Mouse (Mus musculus) right cerebral cortex, postnatal 4 days (tissue): ENCODE data around the gene Phf13.
"Not testable (repeated sequence)": the region's sequence is repeated elsewhere in the genome, so short reads cannot be mapped to it uniquely, and the experiment has no call there.

ENCODE experiments used
- DNase-seq: peaks from one replicate; pipeline ENCODE4 v3.0.0-alpha.2; 2022

Gene Phf13

DNA sequence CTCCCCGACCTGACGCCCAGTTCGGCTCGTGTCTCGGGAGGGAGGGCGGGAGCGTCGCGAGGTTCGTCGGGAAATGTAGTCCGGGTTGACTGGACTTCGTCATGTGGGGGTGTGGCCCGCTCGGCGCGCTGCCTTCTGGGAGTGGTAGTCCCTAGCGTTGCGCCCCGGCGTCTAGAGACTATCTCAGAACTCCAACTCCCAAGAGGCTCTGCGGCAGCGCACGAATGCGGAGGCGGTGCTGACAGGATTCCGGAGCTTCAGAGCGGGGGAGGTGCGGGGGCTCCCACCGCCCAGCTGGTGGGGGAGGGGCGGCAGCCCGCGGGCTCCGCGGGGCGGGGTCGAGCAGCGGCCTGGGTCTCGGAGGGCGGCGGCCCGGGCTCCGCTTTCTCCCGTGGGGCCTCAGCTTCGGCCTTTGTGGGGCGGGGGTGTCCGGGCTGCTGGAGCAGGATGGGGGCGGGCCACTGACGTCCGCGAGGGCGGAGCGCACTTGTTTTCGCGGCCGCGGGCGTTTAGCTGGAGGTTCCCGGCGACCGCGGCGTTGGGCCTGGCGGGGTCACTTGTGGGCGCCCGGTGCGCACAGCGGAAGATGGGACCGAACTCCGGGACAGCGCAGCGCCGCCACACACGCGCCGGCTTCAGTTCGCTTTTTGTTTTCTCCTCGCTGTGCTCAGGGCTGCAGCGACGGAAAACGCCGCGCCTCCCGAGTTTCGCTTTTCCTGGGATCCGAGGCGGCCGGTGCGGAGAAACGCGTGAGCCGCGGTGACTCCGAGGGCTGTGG is at the start of gene Phf13:
Gene Phf13, minus strand, starts transcription at position 86 of the 778 bp plus-strand sequence.
- peak; percentile 97 for DNase-seq

DNA sequence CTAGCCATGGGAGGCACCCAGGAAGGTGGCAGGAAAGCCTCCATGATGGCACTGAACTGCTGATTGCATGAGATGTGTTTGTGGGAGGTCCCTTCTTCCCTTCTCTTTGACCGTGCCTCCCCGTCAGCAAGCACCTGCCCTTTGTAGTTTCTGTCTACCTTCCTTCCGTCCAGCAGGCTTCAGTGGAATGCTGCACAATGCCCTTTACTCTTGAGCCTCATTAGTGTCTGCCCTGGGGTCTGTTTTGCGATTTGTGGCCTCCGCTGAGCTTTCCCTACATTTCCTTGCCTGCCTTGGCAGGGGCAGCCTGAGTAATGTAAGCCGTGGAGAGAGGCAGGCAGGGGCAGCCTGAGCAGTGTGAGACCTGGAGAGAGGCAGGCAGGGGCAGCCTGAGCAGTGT is 48.6 kb upstream of the Phf13 start:
- DNase-seq = no peak

DNA sequence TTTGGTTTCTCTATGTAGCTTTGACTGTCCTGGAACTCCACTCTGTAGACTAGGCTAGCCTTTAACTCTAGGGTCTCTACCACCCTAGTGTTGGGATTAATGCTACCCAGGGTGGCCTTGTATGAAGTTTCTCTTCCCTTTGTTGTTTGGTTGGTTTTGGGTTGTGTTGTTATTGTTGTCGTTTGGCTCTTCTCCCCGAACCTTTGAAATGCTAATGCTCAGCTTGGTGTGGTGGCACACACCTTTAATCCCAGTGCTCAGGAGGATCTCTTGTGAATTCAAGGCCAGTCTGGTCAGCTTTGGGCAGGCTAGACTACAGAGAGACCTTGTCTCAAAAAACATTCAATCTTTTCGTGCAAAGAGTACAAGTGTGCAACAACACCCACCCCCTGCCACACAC is 47.1 kb upstream of the Phf13 start:
- no peak for DNase-seq

DNA sequence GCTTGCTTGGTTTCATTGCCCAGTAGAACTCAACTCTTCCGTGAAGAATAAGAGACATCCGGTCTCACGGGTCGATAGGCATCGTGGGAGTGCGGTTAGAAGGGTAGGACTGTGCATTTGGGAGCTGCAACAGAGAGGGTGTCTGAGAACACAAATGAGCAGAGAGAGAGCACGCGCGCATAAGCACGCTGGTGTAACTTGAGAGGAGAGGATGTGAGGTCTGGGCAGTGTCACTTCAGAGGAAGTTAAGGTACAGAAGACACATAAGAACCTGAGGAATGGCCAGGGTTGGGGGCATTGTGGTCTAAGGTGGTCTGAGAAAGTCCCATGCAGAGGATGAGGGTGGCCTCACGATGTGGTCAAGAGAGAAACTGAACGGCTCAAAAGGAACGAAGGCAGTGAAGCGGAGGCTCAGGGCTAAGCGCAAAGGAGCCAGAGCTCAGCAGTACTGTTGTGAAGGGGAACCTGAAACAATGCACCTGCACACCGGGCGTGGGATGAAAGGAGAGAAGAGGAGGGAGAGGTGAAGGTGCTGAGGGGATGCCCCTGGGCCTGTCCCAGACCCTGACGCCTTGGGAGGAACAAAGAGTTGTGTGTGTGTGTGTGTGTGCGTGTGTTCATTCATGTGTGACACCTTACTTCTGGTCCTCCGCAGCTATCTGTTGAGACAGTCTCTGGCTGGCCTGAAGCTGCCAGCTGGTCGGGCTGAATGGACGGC is 46.0 kb upstream of the Phf13 start:
- no peak for DNase-seq

DNA sequence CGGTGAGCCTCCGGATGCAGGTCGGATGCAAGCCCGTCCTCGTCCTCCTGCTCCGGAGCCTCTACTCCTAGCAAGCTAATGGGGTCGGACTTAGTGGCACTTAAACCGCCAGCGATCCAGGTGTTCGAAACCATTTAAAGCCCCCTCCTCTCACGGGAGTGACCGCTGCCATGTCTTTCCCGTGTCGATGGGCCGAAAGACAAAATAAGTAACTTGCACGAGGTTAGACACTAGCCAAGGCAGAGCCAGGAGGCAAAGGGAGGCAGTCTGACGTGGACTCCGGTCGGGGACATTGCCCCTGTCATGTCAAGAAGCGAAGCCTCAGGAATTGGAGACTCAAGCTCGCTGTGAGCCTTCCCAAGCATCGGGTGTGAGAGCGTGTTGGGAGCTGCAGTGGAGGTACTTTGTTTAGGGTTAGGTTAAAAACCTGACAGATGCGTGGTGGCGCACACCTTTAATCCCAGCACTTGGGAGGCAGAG is 43.8 kb upstream of the Phf13 start:
- DNase-seq = no peak

DNA sequence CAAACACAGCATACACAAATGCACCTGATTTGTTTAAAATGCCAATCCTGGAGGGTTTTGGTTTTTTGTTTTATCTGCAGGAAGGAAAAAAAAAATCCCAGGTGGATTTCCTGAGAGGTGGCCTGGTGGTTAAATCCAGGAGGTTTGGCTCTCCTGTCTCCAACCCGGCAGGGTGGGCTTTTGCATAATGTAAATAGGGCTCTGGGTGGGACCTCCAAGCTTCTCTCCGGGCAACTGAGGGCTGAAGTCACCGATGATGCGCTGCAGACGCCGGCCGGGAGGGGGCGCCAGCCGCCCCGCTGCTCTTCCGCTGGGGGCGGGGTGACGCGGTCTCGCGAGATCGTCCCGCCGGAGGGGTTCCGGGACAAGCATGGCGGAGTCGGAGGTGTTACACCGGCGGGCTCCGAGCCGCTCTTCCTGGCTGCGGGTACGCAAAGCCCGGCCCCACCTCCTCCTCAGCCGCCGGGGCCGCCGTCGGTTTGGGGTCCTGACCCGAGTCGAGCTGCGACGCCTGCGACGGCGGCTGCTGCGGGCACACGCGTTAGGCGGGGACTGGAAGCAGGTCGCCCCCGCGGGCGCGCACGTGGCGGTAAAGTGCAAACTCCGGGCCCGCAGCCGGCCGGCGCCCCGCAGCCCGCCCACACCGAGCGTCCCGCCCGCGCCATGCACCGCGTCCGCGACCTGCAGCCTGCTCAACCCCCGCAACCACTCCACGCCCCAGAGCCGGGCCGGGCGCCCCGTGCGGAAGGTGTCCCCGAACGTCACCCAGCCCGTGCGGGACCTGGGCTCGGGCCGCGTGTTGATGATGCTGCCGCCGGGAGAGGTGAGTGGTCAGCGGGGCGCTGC is 43.1 kb upstream of the Phf13 start, which contains the start of gene Nol9:
Gene Nol9, plus strand, starts transcription at position 337 of the 846 bp plus-strand sequence.
- peak; percentile 97 for DNase-seq

DNA sequence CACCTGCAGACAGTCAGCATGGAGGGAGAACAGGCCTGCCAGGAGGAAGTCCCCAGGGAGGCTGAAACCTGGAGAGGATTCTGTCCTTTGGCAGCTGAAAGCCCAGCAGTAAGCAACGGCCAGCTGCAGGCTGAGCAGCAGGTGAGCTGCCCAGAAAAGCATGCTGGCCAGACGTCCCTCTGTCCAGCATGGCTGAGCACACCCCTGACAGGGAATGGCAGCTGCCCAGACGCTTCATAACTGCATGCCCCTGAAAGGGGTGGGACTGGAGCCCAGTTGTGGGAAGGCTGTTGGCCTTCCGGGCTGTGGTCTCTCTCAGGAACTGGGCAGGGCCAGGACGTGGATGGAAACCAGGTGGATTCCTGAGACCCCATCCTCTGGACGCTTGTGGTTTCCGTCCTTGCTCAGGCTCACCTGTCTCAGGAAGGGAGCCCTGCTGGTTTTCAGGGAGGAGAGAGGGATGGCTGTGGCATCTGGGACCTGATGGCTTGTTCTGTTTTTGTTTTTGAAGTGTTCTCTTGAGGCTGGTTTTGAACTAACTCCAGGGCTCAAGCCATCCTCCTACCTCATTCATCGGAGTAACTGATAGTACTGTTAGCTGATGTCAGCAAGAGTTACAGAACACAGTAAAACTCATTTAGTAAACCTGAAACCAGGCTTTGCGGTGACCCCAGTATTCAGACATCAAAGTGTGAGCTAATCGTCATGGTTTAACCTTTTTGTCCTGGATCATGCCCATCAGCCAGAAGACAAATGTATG is 42.3 kb upstream of the Phf13 start, which contains the start of gene Tas1r1:
Gene Tas1r1, minus strand, starts transcription at position 344 of the 760 bp plus-strand sequence.
- DNase-seq = no peak

DNA sequence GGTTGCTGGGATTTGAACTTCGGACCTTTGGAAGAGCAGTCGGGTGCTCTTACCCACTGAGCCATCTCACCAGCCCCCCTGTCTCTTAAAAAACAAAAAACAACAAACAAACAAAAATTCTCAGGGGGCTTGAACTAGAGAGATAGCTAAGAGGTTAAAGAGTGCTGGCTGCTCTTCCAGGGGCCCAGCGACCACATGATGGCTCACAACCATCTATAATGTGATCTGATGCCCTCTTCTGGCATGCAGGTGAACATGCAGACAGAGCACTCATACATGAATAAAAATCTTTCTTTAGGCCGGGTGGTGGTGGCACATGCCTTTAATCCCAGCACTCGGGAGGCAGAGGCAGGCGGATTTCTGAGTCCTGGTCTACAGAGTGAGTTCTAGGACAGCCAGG is 40.4 kb upstream of the Phf13 start:
- not testable (repeated sequence) for DNase-seq

DNA sequence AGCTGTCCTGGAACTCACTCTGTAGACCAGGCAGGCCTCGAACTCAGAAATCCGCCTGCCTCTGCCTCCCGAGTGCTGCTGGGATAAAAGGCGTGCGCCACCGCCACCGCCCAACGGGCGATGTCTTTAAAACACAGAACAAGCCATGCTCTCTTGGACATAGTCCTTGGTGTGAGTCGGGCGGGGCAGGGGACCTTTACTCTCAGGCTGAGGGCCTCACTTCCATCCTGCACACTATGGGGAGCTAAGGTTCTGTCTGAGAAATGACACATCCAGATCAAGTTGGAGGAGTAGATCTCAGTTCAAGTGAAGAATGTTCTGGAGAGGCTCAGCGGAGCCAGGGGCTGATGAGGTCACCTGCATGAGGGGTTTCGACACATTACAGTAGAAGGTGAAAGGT is 36.9 kb upstream of the Phf13 start:
- DNase-seq = no peak

DNA sequence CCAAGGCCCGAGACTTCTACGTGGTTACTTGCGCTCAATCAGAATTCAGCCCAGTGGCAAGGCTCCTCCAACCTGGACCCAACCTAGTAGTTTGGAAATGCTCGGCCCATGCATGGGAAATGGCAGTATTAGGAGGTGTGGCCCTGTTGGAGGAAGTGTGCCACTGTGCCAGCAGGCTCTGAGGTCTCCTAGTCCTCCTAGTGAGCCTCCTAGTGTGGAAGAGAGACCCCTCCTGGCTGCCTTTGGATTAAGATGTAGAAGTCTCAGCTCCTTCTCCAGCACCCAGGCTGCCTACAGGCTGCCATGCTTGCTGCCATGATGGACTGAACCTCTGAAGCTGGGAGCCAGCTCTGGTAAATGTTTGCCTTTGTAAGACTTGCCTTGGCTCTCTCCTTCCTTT is 33.9 kb upstream of the Phf13 start:
- no peak for DNase-seq

DNA sequence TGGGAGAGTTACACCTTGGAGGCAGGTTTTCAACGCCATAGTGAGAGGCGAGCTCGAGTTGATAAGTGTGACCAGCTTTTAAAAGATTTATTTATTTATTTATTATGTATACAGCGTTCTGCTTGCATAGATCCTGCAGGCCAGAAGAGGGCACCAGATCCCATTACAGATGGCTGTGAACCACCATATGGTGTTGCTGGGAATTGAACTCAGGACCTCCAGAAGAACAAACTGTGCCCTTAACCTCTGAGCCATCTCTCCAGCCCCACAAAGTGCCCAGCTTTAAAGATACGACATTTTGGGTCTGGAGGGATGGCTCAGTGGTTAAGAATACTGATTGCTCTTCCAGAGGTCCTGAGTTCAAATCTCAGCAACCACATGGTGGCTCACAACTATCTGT is 33.0 kb upstream of the Phf13 start:
- no peak for DNase-seq

DNA sequence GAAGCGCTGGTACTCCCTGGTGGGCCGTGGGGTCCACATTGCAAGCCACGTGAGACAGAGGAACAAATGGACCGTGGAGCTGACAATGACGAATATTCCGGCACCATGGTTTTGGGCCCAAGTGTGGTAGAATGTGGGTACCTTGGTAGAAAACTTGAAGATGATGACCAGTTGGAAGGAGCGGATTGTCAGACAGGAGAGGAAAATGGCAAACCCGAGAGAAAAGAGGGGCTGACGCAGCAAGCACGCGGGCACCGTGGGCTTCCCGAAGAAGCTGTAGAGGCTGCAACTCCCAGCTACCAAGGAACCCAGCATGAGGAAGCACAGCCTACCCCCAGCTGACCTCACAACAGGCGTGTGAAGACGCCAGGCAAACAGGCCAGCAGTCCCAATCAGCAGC is 32.4 kb upstream of the Phf13 start:
- DNase-seq = no peak

DNA sequence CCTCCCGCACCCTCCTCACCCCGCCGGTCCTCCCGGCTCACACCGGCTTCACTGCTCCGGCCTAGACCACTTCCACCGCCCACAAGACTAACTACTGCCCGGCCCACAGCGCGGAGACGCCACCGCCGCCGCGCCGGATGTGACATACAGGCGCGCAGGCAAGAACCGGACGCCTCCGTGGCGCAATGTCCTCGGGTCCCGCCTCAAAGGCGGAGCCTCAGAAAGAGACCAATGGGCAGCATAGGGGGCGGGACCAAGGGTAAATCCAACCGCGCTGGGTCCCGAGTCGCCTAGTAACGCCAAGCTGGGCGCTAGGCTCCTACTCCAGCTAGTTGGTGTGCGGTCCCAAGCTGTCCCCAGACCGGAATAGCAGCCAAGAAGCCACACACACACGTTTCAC is 31.5 kb upstream of the Phf13 start, which contains the start of gene Zbtb48:
Gene Zbtb48, minus strand, starts transcription at position 148 of the 400 bp plus-strand sequence.
- peak; percentile 90 for DNase-seq

DNA sequence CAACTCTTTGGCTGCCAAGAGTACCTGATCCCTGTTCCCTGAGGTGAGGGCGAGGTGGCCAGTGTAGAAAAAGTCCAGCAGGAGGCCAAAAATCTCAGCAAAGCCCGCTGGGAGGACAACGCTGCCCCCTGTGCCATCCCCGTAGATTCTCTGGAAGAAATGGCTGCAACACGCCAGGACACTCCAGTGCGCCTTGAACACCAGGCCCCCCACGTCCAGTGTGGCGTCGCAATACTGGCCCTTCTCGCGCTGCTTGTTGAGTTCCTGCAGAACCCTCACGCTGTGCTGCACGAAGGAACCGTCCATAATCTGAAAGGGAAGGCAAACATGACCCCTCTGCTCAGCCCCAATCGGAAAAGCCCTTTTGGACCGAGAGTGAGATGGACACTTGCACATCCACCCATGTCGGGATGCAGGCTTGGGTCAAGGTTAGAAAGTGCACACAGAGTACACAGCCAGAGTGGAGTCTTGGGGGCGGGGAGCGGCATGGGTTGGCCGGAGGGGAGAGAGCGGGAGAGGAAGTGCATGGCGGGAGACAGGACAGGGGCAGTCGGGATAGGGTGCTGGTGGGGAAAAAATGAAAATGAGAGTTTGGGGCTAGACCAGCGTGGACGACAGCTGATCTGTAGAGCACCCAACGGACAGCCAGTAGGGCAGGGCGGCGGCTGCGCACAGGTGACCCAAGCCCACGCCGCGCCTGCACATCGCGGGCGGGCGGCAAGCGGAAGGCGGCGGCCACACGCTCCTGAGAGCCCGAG is 30.9 kb upstream of the Phf13 start:
- no peak for DNase-seq

DNA sequence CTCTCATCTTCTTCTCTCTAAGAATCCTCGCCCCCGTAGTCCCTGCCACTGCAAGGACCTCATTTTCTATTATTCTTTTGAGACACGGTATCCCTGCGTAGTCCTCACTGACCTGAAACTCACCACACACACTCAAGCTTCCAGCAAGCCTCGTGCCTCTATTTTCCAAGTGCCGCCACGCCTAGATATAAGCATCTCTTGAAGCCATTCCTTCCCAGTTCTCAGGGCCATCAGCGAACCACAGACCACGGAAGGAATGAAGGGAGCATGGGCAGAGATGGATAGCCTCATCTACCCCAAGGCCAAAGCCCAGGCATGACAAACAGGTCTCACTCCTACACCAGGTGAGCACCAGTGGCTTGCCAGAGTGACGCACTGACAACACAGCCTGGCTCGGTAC is 28.5 kb upstream of the Phf13 start:
- no peak for DNase-seq

DNA sequence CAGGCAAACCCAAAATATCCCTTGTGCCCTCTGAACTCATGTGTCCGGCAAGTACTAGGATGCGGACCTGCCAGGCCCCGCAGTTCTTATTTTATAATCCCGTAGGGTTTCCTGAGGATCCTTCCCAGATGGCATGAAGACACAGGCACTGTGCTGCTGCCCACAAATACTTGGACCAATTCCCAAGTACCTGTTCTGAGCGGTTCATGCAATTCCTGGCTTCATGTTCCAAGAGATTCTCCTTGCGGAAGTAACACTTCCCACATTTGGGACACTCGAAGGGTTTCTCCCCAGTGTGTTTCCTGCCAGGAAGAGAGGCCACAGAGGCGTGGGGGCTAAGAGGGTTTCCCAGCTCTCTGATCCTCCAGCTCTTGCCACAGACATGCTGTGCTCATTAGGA is 26.4 kb upstream of the Phf13 start:
- no peak for DNase-seq

DNA sequence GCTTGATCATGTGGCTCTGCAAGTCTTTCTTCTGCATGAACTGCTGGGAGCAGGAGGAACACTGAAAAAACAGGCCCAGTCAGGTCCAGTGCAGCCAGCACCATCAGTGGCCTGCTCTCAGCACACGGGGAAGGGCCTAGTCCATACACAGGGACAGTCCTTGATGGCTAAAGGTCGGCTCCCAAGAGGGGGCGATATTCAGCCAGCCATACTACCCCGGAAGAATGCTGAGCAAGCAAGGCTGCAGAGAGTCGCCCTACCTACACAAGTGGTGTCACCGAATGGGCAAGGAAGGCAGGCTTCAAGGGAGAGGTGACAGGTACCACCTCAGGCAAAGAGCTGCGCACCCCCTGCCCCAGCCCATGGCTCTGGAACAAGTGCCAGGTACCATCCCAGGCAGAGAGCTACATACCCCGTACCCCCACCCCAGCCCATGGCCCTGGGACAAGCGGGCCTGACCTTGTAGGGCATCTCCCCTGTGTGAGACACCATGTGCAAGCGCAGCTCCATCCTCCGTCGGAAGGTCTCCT is 25.6 kb upstream of the Phf13 start:
- no peak for DNase-seq

DNA sequence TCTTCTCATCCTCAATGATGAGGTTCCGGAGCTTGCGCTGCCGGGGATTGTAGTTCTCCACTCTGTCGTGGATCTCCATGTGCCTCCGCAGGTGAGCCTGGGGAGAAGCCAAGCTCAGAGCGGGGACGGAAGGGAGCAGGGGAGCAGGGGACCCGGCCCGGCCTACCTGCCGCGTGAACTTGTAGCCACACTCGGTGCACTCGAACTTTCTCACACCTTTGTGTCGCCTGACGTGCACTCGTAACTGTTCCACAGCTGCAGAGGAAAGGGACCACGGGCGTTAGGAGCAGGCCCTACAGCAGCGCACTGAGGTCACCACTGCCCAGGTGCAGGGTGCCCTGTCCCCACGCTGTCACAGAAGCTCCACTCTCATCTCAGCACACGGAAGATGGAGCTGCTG is 24.0 kb upstream of the Phf13 start:
- no peak for DNase-seq

DNA sequence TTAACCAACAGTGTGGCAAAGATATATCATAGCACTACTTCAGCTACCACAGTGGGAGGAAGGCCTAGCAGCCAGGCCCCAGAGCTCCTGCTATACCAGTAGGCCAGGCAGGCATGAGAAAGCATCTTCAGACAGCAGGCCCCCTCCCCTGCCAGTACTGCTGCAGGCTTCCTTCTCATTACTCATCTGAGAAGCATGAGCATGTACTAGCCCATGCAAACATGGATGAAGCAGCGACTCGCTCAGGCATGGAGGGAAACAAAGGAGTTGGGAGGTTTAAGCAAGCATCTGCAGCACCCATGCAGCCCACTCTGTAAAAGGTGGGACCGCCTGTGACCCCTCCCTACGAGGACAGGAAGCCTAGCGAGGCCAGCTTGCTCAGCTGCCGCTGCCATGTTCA is 23.0 kb upstream of the Phf13 start:
- no peak for DNase-seq

DNA sequence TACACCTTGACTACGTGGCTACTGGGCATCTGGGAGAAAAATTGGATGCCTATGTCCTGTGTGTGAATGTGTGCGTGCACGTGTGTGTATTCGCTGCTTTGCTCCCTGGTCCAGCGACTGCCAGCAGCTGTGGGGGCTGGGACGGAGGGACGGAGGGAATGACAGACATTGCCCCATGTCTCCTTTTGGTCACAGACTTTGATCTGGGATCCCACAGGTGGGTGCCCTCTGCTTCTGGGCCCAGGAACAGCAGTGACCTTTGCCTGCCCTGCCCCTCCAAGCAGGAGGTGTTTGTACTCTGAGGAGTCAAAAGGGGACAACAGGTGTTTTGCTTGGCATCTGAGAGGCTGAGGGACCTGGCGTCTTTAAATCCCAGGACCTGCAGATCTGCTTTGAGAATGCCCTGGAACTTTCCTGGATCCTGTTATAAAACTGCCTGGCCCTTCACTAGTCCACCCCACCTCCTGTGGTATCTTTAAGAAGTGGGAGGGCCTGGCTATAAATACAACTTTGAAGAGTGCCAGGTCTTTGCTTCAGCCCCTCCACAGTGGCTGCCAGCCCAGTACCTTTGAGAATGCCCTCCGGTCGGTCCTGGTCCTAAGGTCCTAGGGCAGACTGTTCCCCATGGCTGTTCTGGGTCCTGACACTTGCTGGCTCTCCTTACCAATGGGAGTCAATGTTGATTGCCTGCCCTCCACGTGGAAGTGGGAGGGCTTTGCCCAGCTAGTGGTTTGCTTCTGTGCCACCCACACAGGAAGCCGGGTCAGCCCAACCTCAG is 17.2 kb upstream of the Phf13 start:
- no peak for DNase-seq

DNA sequence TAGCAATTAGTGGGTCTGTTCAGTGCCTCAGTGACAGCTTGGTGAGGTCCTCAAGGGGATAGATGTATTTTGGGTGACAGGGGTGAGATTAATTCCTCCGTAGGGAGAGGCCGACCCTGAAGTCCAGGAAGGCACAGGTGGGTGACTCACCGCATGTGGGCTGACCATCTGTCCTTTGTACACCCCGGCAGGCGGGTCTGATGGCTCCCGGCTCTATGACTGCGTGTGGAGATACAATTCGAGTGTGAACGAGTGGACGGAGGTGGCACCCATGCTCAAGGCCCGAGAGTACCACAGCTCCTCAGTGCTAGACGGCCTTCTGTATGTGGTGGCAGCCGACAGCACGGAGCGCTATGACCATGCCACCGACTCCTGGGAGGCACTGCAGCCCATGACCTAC is 16.1 kb upstream of the Phf13 start:
- no peak for DNase-seq
